Mouse (Mus musculus): ENCODE data around the gene Slc25a54. TPM values are rescaled to one million over a fixed set of nuclear protein-coding genes. Genes with fewer than 3 reads are reported as not detected.

Gene Slc25a54
- polyA plus RNA-seq (2014; fragmentation: Illumina TruSeq; extraction: RNeasy Lipid Tissue Mini Kit (QIAGEN cat#74804); ENCODE audit: low replicate concordance): not detected

DNA sequence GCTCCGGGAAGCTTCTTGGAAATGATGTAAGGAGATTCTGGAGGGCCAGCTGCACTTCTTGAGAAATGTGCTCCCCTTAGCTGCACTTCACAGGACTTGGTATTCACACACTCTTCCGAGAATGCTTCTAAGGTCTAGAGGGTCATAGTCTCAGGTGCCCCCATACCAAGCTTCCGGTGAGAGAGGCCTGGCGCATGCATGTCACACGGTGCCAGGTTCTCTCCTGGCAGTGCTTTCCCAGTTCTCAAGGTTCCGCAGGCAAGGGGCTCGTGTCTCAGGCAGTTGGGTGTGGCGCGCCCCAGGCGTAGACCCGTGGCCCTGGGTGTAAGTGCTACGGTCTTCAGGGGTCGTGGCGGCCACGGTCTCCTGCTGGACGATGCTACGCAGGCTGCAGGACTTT lies at the start of gene Slc25a54:
Gene Slc25a54, plus strand, starts transcription at position 301 of the 400 bp plus-strand sequence.

DNA sequence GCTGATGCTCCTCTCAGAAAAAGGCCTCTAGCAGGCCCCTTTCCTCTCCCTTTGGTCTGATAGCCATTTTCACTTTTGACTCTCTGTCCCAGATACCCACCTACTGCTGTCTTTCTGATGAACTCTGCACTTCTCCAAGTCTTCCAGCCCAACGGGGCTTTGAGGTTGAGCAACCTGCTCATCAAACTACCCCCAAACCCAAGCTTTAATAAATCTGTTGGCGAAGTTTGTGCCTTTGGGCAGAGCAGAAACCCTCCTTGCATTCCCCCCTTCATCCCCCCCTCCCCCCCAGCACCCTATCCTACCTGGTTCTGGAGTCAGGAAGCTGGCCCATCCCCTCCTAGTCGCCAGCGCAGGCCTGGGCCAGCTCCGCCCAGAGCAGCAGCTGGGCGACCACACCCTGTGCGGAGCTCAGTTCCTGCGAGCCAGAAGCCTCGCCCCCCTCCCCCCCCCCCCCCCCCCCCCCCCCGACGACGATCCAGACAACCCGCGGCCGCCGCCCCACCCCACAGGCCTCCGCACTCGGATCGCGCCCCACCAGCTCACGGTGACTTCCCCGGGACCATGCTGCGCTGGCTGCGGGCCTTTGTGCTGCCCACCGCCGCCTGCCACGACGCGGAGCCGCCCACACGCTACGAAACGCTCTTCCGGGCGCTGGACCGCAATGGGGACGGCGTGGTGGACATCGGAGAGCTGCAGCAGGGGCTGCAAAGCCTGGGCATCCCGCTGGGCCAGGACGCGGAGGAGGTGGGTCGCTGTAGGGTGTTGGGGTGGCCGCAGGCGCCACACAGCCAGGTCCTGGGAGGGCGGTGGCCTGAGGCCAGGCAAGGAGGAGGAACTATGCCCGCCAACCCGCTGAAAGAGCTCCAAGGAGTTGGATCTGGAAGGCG lies 42.6 kb downstream of the Slc25a54 start, which contains the start of gene Slc25a24:
Gene Slc25a24, plus strand, starts transcription at position 509 of the 890 bp plus-strand sequence.

Other genes with a start within 250 kb of the Slc25a54 start
- gene Stxbp3, start 239.9 kb upstream of the Slc25a54 start, polyA plus RNA-seq (2014; fragmentation: Illumina TruSeq; extraction: RNeasy Lipid Tissue Mini Kit (QIAGEN cat#74804); ENCODE audit: low replicate concordance): 195 TPM
- not detected for gene Fndc7, start 190.5 kb upstream of the Slc25a54 start, polyA plus RNA-seq (2014; fragmentation: Illumina TruSeq; extraction: RNeasy Lipid Tissue Mini Kit (QIAGEN cat#74804); ENCODE audit: low replicate concordance)
- gene Prpf38b, start 168.7 kb upstream of the Slc25a54 start, polyA plus RNA-seq (2014; fragmentation: Illumina TruSeq; extraction: RNeasy Lipid Tissue Mini Kit (QIAGEN cat#74804); ENCODE audit: low replicate concordance): 248 TPM
- not detected for gene Henmt1, start 140.6 kb upstream of the Slc25a54 start, polyA plus RNA-seq (2014; fragmentation: Illumina TruSeq; extraction: RNeasy Lipid Tissue Mini Kit (QIAGEN cat#74804); ENCODE audit: low replicate concordance)
- gene Gm9857, start 140.0 kb upstream of the Slc25a54 start, polyA plus RNA-seq (2014; fragmentation: Illumina TruSeq; extraction: RNeasy Lipid Tissue Mini Kit (QIAGEN cat#74804); ENCODE audit: low replicate concordance): not detected
- gene Fam102b, start 52.9 kb upstream of the Slc25a54 start, polyA plus RNA-seq (2014; fragmentation: Illumina TruSeq; extraction: RNeasy Lipid Tissue Mini Kit (QIAGEN cat#74804); ENCODE audit: low replicate concordance): 13.7 TPM
- 248 TPM for gene Slc25a24, start 42.7 kb downstream of the Slc25a54 start, polyA plus RNA-seq (2014; fragmentation: Illumina TruSeq; extraction: RNeasy Lipid Tissue Mini Kit (QIAGEN cat#74804); ENCODE audit: low replicate concordance)